Mouse (Mus musculus) liver (tissue): Measurements from ENCODE around the gene Ptges3.
"Not testable (repeated sequence)": the region's sequence is repeated elsewhere in the genome, so short reads cannot be mapped to it uniquely, and the experiment has no call there.

Source experiments
- DNase-seq: peaks from one replicate; pipeline ENCODE4 v3.0.0-alpha.2; 2020; ENCODE audit warnings: mixed read lengths

Ptges3 gene

GRCm38 (mm10) chr10:128059207-128059981 lies 640 bp downstream of the Ptges3 start:
- peak; percentile 73 for DNase-seq

DNA sequence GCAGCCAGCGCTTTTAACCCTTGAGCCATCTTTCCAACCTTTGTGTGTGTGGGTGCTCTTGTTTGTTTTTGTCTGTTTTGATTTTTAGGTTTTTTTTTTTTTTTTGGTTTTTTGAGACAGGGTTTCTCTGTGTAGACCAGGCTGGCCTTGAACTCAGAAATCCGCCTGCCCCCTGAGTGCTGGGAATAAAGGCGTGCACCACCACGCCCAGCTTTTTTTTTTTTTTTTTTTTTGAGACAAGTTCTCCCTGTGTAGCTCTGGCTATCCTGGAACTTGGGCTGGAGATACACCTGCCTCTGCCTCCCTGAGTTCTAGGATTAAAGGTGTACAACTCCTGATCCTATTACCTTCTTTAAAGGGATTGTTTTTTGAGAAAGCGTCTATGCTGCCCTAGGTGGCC lies 2.4 kb downstream of the Ptges3 start:
- DNase-seq, result peak; percentile 19

GRCm38 (mm10) chr10:128062221-128062989 lies 3.7 kb downstream of the Ptges3 start:
- DNase-seq, result no peak

GRCm38 (mm10) chr10:128066072-128066471 lies 7.3 kb downstream of the Ptges3 start:
- DNase-seq, result no peak

- peak; percentile 9 for DNase-seq
These were observed 10.4 kb downstream of the Ptges3 start for GRCm38 (mm10) chr10:128069201-128069600.

GRCm38 (mm10) chr10:128070432-128070831 lies 11.7 kb downstream of the Ptges3 start:
- not testable (repeated sequence) for DNase-seq

DNA sequence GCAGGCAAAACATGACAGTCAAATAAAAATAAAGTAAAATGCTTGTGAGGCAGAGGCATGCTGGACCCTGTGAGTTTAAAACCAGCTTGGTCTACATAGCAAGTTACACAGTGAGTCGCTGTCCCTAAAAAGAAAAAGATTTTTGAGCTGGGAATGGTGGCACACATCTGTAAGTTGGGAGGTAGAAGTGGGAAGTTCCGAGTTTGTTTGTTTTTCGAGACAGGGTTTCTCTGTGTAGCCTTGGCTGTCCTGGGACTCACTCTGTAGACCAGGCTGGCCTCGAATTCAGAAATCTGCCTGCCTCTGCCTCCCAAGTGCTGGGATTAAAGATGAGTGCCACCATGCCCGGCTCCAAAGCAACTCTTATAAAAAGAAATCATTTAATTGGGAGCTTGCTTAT lies 19.5 kb downstream of the Ptges3 start:
- DNase-seq, result not testable (repeated sequence)

DNA sequence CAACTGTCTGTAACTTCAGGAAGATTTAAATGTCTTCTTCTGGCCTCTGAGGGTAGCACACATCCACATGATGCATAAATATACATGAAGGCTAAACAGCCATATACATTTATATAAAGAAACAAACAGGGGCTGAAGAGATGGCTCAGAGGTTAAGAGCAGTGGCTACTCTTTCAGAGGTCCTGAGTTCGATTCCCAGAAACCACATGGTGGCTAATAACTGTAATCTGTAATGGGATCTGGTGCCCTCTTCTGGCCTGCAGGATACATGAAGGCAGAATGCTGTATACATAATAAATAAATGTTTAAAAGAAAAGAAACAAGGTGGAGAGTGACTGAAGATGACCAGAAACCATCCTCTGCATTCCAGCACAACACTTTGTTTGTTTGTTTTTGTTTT lies 21.7 kb downstream of the Ptges3 start:
- peak; percentile 20 for DNase-seq

DNA sequence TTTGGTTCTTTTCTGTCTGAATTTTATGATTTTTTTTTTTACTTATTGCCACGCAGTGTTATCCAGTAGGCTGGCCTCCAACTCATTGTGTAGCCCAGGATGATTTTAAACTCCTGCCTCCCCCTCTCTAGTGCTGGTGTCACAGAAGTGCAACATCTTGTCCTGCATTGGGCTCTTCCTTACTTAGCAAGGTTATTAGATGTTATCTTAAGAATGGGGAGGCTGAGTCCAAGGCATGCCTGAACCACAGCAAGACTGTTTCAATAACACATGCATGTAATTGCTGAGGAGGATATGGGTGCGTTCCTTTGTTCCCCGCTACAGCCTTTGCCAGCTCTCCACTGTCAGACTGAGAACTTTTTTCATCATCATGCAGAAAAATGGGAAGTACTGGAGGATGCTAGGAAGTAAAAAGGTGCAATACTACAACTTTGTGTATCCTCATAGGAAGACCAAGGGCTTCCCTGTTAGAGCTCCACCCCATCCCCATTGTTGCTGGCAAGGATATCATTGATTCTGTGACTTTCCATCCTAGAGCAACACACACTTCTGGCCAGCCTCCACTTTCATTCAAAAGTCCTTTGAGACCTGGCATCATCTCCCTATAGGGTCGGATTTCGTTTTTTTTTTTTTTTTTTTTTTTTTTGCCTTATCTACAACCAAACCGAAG lies 23.2 kb downstream of the Ptges3 start:
- DNase-seq, result no peak

GRCm38 (mm10) chr10:128082477-128082808 lies 23.7 kb downstream of the Ptges3 start:
- DNase-seq, result no peak

DNA sequence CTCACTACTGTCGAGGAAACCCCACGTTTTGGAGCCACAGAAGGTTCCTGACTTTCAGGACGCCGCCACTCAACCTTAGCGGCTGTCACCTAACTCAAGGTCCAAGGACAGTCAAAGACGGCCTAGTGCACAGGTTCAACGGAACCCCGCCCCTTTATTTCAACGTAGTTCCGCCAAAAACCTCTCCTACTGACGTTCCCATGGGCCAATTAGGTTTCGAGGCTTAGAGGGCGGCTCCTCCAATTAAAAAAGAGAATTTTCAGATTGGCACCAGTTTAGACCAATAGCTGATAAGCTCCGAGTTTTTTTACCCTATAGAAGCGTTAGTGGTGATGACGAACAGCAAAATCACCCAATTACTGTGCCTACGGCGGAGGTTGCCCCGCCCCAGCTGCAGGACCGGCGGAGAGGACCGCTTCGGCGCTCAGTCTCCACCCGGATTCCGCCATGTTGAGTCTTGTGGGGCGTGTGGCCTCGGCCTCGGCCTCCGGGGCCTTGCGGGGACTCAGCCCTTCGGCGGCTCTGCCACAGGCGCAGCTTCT lies 24.2 kb downstream of the Ptges3 start, which contains the start of gene Atp5b:
Gene Atp5b, plus strand, starts transcription at position 394 of the 542 bp plus-strand sequence.
- peak; percentile 97 for DNase-seq

DNA sequence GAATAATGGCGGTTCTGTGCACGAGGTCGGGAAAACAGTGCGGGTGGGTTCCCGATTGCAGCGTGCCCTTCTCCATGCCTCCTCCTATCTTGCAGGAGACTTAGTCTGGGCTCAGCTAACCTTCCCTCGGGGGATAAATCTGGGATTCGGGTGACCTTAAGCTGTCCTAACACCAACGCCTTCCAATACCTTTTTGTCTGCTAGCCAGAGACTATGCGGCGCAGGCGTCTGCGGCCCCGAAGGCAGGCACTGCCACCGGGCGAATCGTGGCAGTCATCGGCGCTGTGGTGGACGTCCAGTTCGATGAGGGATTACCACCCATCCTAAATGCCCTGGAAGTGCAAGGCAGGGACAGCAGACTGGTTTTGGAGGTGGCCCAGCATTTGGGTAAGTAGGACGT lies 24.9 kb downstream of the Ptges3 start:
- peak; percentile 45 for DNase-seq

GRCm38 (mm10) chr10:128084160-128084559 lies 25.4 kb downstream of the Ptges3 start:
- DNase-seq, result no peak

DNA sequence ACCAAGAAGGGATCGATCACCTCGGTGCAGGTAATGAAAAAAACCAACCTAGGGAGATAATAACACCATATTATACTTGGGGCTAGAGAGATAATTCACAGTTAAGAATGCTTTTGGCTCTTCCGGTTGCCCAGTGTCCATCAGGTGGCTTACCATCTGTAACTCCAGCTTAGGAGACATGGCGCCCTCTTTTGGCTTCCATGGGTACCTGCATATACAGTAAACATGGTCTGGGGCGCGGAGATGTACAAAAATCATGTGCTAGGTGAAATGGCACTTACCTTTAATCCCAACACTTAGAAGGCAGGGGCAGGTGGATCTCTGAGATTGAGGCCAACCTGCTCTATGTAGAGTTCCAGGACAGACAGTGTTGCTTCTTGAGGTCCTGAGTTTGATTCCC lies 27.6 kb downstream of the Ptges3 start:
- peak; percentile 48 for DNase-seq

DNA sequence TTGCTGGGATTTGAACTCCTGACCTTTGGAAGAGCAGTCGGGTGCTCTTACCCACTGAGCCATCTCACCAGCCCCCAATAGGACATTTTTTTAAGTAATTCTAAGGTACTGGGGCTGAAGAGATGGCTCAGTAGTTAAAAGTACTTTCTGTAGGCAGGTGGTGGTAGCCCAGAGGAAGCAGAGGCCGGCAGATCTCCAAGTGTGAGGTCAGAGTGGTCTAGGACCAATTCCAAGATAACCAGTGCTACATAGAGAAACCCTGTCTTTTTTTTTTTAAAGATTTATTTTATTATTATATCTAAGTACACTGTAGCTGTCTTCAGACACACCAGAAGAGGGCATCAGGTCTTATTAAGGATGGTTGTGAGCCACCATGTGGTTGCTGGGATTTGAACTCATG lies 28.5 kb downstream of the Ptges3 start:
- DNase-seq, result not testable (repeated sequence)

DNA sequence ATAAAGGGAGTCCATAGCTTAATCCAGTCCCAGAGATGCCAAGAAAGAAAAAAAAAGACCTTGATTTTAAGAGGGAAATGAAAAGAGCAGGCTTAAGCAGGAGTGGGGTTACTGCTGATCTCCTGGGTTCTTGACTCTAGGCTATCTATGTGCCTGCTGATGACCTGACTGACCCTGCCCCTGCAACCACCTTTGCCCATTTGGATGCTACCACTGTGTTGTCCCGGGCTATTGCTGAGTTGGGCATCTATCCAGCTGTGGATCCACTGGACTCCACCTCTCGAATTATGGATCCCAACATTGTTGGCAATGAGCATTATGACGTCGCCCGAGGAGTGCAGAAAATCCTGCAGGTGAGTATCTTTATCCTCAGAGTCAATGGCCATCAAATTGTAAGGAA lies 29.4 kb downstream of the Ptges3 start:
- DNase-seq, result no peak

GRCm38 (mm10) chr10:128089842-128090241 lies 31.1 kb downstream of the Ptges3 start:
- DNase-seq, result no peak

DNA sequence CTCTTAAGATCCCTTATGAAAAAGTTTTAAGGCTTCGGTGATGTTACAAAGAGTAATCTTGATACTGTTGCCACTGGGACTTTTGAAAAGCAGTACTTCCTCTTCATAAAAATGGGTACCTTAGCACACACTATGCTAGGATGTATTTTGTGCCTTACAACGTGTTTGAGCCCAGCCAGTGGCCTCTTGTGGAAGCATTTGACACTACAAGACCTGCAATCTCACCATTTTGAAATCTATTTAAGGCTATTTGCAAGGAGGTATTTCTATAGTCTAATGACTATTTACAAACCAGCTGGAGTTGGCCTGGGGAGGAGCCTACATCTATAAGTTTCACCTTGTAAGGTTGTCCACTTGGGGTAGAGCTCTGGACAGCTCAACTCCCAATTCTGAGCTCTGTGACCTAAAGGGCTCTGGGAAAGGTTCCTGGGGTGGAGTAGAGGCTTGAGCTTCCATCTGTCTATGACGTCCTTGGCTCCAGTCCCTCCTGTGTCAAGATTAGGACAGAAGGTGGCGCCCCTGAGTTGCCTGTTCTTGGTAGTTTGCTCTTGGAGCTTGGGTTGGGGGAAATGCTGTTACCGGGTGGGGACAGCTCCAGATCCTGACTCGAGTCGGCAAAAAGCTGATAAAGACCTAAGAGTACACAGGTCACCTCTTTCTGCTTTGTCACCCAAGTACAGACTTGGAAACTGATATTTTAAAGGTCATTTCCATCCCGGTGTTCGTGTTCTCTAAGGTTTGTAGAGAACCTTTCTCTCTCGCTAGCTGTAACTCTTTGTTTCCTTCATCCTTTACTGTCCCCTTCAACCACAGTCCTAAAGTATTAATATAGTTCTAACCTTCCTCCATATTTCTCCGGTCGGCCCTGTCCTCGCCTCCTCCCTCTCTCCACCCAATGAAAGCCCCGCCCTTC lies 32.2 kb downstream of the Ptges3 start:
- DNase-seq, result peak; percentile 94

- peak; percentile 90 for DNase-seq
These were observed 33.1 kb downstream of the Ptges3 start, which contains the start of gene Baz2a for GRCm38 (mm10) chr10:128091564-128092505. TSS of gene Baz2a (plus strand) at chr10:128091577.
